Mouse (Mus musculus) lung, postnatal 0 days (tissue): ENCODE data around the gene Adat1.

Source experiments
- CTCF ChIP-seq: IDR thresholded peaks from 2 replicates; pipeline ENCODE4 v1.5.1; 2016; ENCODE audit warnings: antibody characterized with exemption, mild to moderate bottlenecking
- EP300 ChIP-seq: IDR thresholded peaks from 2 replicates; pipeline ENCODE4 v1.6.1; 2016; ENCODE audit warnings: antibody characterized with exemption, mild to moderate bottlenecking, control low read depth

- TF ChIP-seq CTCF, result no peak
- no peak for TF ChIP-seq EP300
These were observed 15.8 kb downstream of the Adat1 start for GRCm38 (mm10) chr8:111976326-111976725.
